Mouse (Mus musculus) forebrain, embryonic 12.5 days (tissue): Measurements from ENCODE around the gene Jtb. TPM values are rescaled to one million over a fixed set of nuclear protein-coding genes. Genes with fewer than 3 reads are reported as not detected.

Source experiments
- ATAC-seq: fragments of 200-750 bp; cut with Nextera tagmentation; 2 replicates; pipeline ENCODE4 v1.8.0; 2017; ENCODE audit warnings: moderate TSS enrichment; ENCODE audit not compliant: low FRiP score
- H3K27ac ChIP-seq: fragments of 300-500 bp; sonication (generic); 2 replicates; pipeline ENCODE4 v1.5.1; 2016; ENCODE audit warnings: mild to moderate bottlenecking
- H3K27me3 ChIP-seq: fragments of 300-500 bp; sonication (generic); 2 replicates; pipeline ENCODE4 v1.6.1; 2016; ENCODE audit warnings: mild to moderate bottlenecking
- H3K36me3 ChIP-seq: fragments of 300-500 bp; sonication (generic); replicated peaks from 2 replicates; pipeline ENCODE4 v1.6.1; 2016; ENCODE audit warnings: mild to moderate bottlenecking
- H3K4me1 ChIP-seq: fragments of 300-500 bp; sonication (generic); 2 replicates; pipeline ENCODE4 v1.6.1; 2016
- H3K4me2 ChIP-seq: fragments of 300-500 bp; sonication (generic); 2 replicates; pipeline ENCODE4 v1.6.1; 2016; ENCODE audit warnings: mild to moderate bottlenecking, moderate library complexity
- H3K4me3 ChIP-seq: fragments of 300-500 bp; sonication (generic); replicated peaks from 2 replicates; pipeline ENCODE4 v1.5.1; 2016; ENCODE audit warnings: mild to moderate bottlenecking
- H3K9ac ChIP-seq: fragments of 300-500 bp; sonication (generic); 2 replicates; pipeline ENCODE4 v1.6.1; 2016; ENCODE audit warnings: mild to moderate bottlenecking
- H3K9me3 ChIP-seq: fragments of 300-500 bp; sonication (generic); 2 replicates; pipeline ENCODE4 v1.6.1; 2016
- WGBS: fragments of 180-500 bp; shearing (Covaris S2); methylation state at CpG from one replicate; pipeline ENCODE4 v1.1.7; 2016; 5-methylcytosine and 5-hydroxymethylcytosine counted together
- microRNA-seq: library from miRNA; unstranded; fragments of <30 nt; microRNA quantifications from one replicate; pipeline ENCODE4, GENCODE M21; 2017
- polyA plus RNA-seq: library from polyadenylated mRNA; unstranded; fragments of >200 nt; fragmentation: Nextera tagmentation; extraction: Ambion mirVana; gene quantifications from 2 replicates; pipeline ENCODE4 v1.2.1, GENCODE M21; 2016

Gene Jtb
- polyA plus RNA-seq, 1 experiment from 2014 or later = 100.0 TPM

DNA sequence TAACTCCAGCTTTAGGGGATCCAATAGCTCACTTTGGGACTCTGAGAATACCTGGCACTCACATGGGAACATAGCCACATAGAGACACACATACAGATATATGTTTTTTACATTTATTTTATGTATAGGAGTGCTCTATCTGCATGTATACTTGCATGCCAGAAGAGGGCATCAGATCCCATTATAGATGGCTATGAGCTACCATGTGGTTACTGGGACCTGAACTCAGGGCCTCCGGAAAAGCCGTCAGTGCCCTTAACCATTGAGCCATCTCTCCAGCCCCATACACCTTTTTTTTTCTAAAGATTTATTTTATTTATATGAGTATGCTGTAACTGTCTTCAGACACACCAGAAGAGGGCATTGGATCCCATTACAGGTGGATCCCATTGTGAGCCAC is 52.8 kb downstream of the Jtb start:
- Histone ChIP-seq H3K9ac (no peak overlapping the region), H3K4me1 (no peaks in the 10 kb centered on the region), H3K9me3 (no peaks in the 10 kb centered on the region), H3K4me3 (no peak overlapping the region), H3K27me3 (no peaks in the 10 kb centered on the region), H3K27ac (no peak overlapping the region), H3K4me2 (no peak overlapping the region), H3K36me3 (peaks cover 22% of the 10 kb centered on the region)
- WGBS = 97% methylated on average over 2 of the region's 2 CpGs
- no peak for ATAC-seq

Small RNA genes lying within 50 kb of the gene (microRNA-seq; reads per million reads assigned to microRNA genes)
- not detected for gene Mir7012

Other genes with a start within 250 kb of the Jtb start
- gene Hax1, start 232.8 kb upstream of the Jtb start, polyA plus RNA-seq = 145 and 150 TPM in 2 replicates
- 188 and 189 TPM in 2 replicates for gene 4933434E20Rik, start 180.0 kb upstream of the Jtb start, polyA plus RNA-seq
- gene Ubap2l, start 179.0 kb upstream of the Jtb start, polyA plus RNA-seq = 205 and 225 TPM in 2 replicates
- 496 and 499 TPM in 2 replicates for gene Tpm3, start 158.9 kb upstream of the Jtb start, polyA plus RNA-seq
- gene Nup210l, start 127.5 kb upstream of the Jtb start, polyA plus RNA-seq = 0.50 and 0.69 TPM in 2 replicates
- 943 and 1,078 TPM in 2 replicates for gene Rps27, start 17.9 kb upstream of the Jtb start, polyA plus RNA-seq
- gene Rab13, start 17.9 kb upstream of the Jtb start, polyA plus RNA-seq = 22.6 and 23.3 TPM in 2 replicates
- 5.3 and 5.5 TPM in 2 replicates for gene Creb3l4, start 11.9 kb downstream of the Jtb start, polyA plus RNA-seq
- gene Slc39a1, start 16.6 kb downstream of the Jtb start, polyA plus RNA-seq = 32.8 and 42.8 TPM in 2 replicates
- 19.9 and 20.7 TPM in 2 replicates for gene Crtc2, start 22.6 kb downstream of the Jtb start, polyA plus RNA-seq
- gene Dennd4b, start 33.6 kb downstream of the Jtb start, polyA plus RNA-seq = 6.0 and 7.9 TPM in 2 replicates
- 15.8 and 17.2 TPM in 2 replicates for gene Gatad2b, start 61.6 kb downstream of the Jtb start, polyA plus RNA-seq
- 14.7 and 18.3 TPM in 2 replicates for gene Slc27a3, start 158.3 kb downstream of the Jtb start, polyA plus RNA-seq
- 42.8 and 45.1 TPM in 2 replicates for gene Ints3, start 202.0 kb downstream of the Jtb start, polyA plus RNA-seq
- 1.6 and 2.2 TPM in 2 replicates for gene Npr1, start 234.3 kb downstream of the Jtb start, polyA plus RNA-seq
- gene Ilf2, start 244.5 kb downstream of the Jtb start, polyA plus RNA-seq = 351 and 352 TPM in 2 replicates